Comparison of ENCODE assay signal across 12 mouse cellular contexts in genomic region chr14:24865579-24866230, GRCm38 (mm10).
DNase-seq lines count a peak whose midpoint lies in the region; ATAC-seq and TF ChIP-seq lines count a peak whose summit lies in the region.
"Had no signal": no experiment of that assay in that cellular context is flagged by ENCODE, and none has a peak within 500 bp of the region (broad histone marks: within the 10 kb centered on the region; RNA-seq: fewer than 3 reads in every experiment).

No protein-coding gene starts in this region.

- H3K27me3 ChIP-seq in forebrain, postnatal 0 days (ENCODE audit: insufficient read depth, low read length), result no peaks in the 10 kb centered on the region
- H3K27me3 ChIP-seq in forebrain, embryonic 12.5 days, result no peaks in the 10 kb centered on the region
- no peaks in the 10 kb centered on the region for H3K27me3 ChIP-seq in midbrain, embryonic 10.5 days (ENCODE audit: low read depth, poor library complexity, severe bottlenecking)
- no peaks in the 10 kb centered on the region for H3K27me3 ChIP-seq in midbrain, embryonic 13.5 days
- no peaks in the 10 kb centered on the region for H3K27me3 ChIP-seq in stomach, postnatal 0 days (ENCODE audit: control insufficient read depth, insufficient read depth, low read length)
- H3K27me3 ChIP-seq: embryonic facial prominence, embryonic 12.5 days had no signal

- peak; percentile 76 for ATAC-seq in forebrain, postnatal 0 days
- no peak for ATAC-seq in forebrain, embryonic 12.5 days (ENCODE audit: low FRiP score)
- ATAC-seq in midbrain, embryonic 13.5 days, result no peak
- ATAC-seq in stomach, postnatal 0 days (ENCODE audit: low FRiP score, low TSS enrichment), result peak; percentile 33; the same call in 1 of the 2 replicates

- H3K4me3 ChIP-seq in forebrain, postnatal 0 days (ENCODE audit: low read depth, low read length), result no peak overlapping the region
- H3K4me3 ChIP-seq in forebrain, embryonic 12.5 days (replicated peaks), result no peak overlapping the region
- H3K4me3 ChIP-seq in midbrain, embryonic 10.5 days, result no peak overlapping the region
- H3K4me3 ChIP-seq in midbrain, embryonic 13.5 days (replicated peaks), result no peak overlapping the region
- no peak overlapping the region for H3K4me3 ChIP-seq in stomach, postnatal 0 days (ENCODE audit: low read depth, low read length)
- H3K4me3 ChIP-seq: embryonic facial prominence, embryonic 12.5 days had no signal

- no peaks in the 10 kb centered on the region for H3K36me3 ChIP-seq in forebrain, postnatal 0 days (ENCODE audit: insufficient read depth)
- H3K36me3 ChIP-seq in forebrain, embryonic 12.5 days (replicated peaks), result no peaks in the 10 kb centered on the region
- H3K36me3 ChIP-seq in midbrain, embryonic 10.5 days, result no peaks in the 10 kb centered on the region
- no peaks in the 10 kb centered on the region for H3K36me3 ChIP-seq in midbrain, embryonic 13.5 days
- H3K36me3 ChIP-seq in stomach, postnatal 0 days (ENCODE audit: control insufficient read depth, insufficient read depth, low read length), result no peaks in the 10 kb centered on the region
- H3K36me3 ChIP-seq: embryonic facial prominence, embryonic 12.5 days had no signal

- TF ChIP-seq CTCF in forebrain, postnatal 0 days (IDR thresholded peaks at IDR 0.05; ENCODE audit: low read depth), result no peak
- TF ChIP-seq CTCF in stomach, postnatal 0 days (IDR thresholded peaks at IDR 0.05; ENCODE audit: low read depth), result no peak

- H3K9me3 ChIP-seq in forebrain, postnatal 0 days (ENCODE audit: low read length), result no peaks in the 10 kb centered on the region
- H3K9me3 ChIP-seq in forebrain, embryonic 12.5 days, result no peaks in the 10 kb centered on the region
- no peaks in the 10 kb centered on the region for H3K9me3 ChIP-seq in midbrain, embryonic 10.5 days (replicated peaks)
- no peaks in the 10 kb centered on the region for H3K9me3 ChIP-seq in midbrain, embryonic 13.5 days
- no peaks in the 10 kb centered on the region for H3K9me3 ChIP-seq in stomach, postnatal 0 days (ENCODE audit: control insufficient read depth, low read length)
- H3K9me3 ChIP-seq: embryonic facial prominence, embryonic 12.5 days had no signal

- 61% methylated on average over 6 of the region's 6 CpGs for WGBS in forebrain, postnatal 0 days
- 88% methylated on average over 6 of the region's 6 CpGs for WGBS in forebrain, embryonic 12.5 days
- 87% methylated on average over 6 of the region's 6 CpGs for WGBS in midbrain, embryonic 10.5 days
- 90% methylated on average over 6 of the region's 6 CpGs for WGBS in midbrain, embryonic 13.5 days
- WGBS in stomach, postnatal 0 days, result 64% methylated on average over 6 of the region's 6 CpGs

- no peak for TF ChIP-seq EP300 in stomach, postnatal 0 days (optimal IDR thresholded peaks at IDR 0.05)

- H3K27ac ChIP-seq in forebrain, postnatal 0 days (ENCODE audit: low read depth, low read length), result no peak overlapping the region
- no peak overlapping the region for H3K27ac ChIP-seq in forebrain, embryonic 12.5 days
- 0 out of 2 replicates have a peak overlapping the region, but pooled peaks have one; percentile 28 for H3K27ac ChIP-seq in midbrain, embryonic 10.5 days (replicated peaks)
- H3K27ac ChIP-seq in midbrain, embryonic 13.5 days, result no peak overlapping the region; the same call in 1 of the 2 replicates
- H3K27ac ChIP-seq in stomach, postnatal 0 days (replicated peaks), result no peak overlapping the region
- H3K27ac ChIP-seq: embryonic facial prominence, embryonic 12.5 days had no signal

- intact Hi-C loops in heart, postnatal 14 days (cut with DNase I), result no loop called here

- peaks cover 4% of the 10 kb centered on the region; the same call in 1 of the 2 replicates for H3K4me1 ChIP-seq in forebrain, postnatal 0 days (ENCODE audit: insufficient read depth)
- H3K4me1 ChIP-seq in forebrain, embryonic 12.5 days, result peaks cover 5% of the 10 kb centered on the region; the same call in 1 of the 2 replicates
- H3K4me1 ChIP-seq in midbrain, embryonic 10.5 days, result peaks cover 8% of the 10 kb centered on the region; the same call in 1 of the 2 replicates
- peaks cover 5% of the 10 kb centered on the region; the same call in 1 of the 2 replicates for H3K4me1 ChIP-seq in midbrain, embryonic 13.5 days (replicated peaks)
- H3K4me1 ChIP-seq in stomach, postnatal 0 days (replicated peaks; ENCODE audit: control insufficient read depth, insufficient read depth), result no peaks in the 10 kb centered on the region
- H3K4me1 ChIP-seq: embryonic facial prominence, embryonic 12.5 days had no signal

- DNase-seq in forebrain, postnatal 0 days, result peak; percentile 63
- DNase-seq in midbrain, embryonic 10.5 days (ENCODE audit: low spot score), result no peak
- DNase-seq in heart, postnatal 14 days, result peak; percentile 21 to 44
- DNase-seq in stomach, postnatal 0 days (ENCODE audit: low spot score), result no peak
- no peak for DNase-seq in kidney, postnatal 14 days
- no peak for DNase-seq in adrenal gland, postnatal 4 days (ENCODE audit: low spot score in 2 of 2)
- DNase-seq: gastrocnemius, postnatal 36 days; kidney, postnatal 4 days; liver had no signal

- H3K9ac ChIP-seq in forebrain, postnatal 0 days, result no peak overlapping the region
- no peak overlapping the region for H3K9ac ChIP-seq in forebrain, embryonic 12.5 days
- no peak overlapping the region for H3K9ac ChIP-seq in midbrain, embryonic 13.5 days (replicated peaks)
- H3K9ac ChIP-seq in stomach, postnatal 0 days (ENCODE audit: low read length), result no peak overlapping the region
- H3K9ac ChIP-seq: embryonic facial prominence, embryonic 12.5 days had no signal

- H3K4me2 ChIP-seq in forebrain, postnatal 0 days (ENCODE audit: low read depth), result no peak overlapping the region
- no peak overlapping the region for H3K4me2 ChIP-seq in forebrain, embryonic 12.5 days
- no peak overlapping the region for H3K4me2 ChIP-seq in midbrain, embryonic 13.5 days (replicated peaks)
- H3K4me2 ChIP-seq in stomach, postnatal 0 days (replicated peaks; ENCODE audit: low read depth), result no peak overlapping the region
- H3K4me2 ChIP-seq: embryonic facial prominence, embryonic 12.5 days had no signal

Comparison
In these comparisons a context has a peak if more than half of its experiments do, and no peak if none do; other contexts are left out.
1. ATAC-seq: peak in forebrain, postnatal 0 days (single experiment) and stomach, postnatal 0 days (single experiment); none in forebrain, embryonic 12.5 days (single experiment) and midbrain, embryonic 13.5 days (single experiment).
2. DNase-seq: peak in forebrain, postnatal 0 days (single experiment) and heart, postnatal 14 days (2 of 2); none in midbrain, embryonic 10.5 days (single experiment), stomach, postnatal 0 days (single experiment), kidney, postnatal 14 days (single experiment) and adrenal gland, postnatal 4 days (0 of 2).